In genomic region chr10:121205551-121205950, GRCm38 (mm10) we compare ENCODE assay signal across 11 mouse cellular contexts.
DNase-seq lines count a peak whose midpoint lies in the region; ATAC-seq and TF ChIP-seq lines count a peak whose summit lies in the region.
"Had no signal": no experiment of that assay in that cellular context is flagged by ENCODE, and none has a peak within 500 bp of the region (broad histone marks: within the 10 kb centered on the region; RNA-seq: fewer than 3 reads in every experiment).

No protein-coding gene starts in this region.

- H3K27me3 ChIP-seq in forebrain, embryonic 10.5 days (ENCODE audit: poor library complexity, severe bottlenecking): peaks cover 78% of the 10 kb centered on the region
- H3K27me3 ChIP-seq in forebrain, embryonic 14.5 days (replicated peaks; ENCODE audit: control insufficient read depth, insufficient read depth, low read length): peaks cover 34% of the 10 kb centered on the region
- no peaks in the 10 kb centered on the region for H3K27me3 ChIP-seq in kidney, postnatal 0 days (ENCODE audit: insufficient read depth, low read length)
- no peaks in the 10 kb centered on the region for H3K27me3 ChIP-seq in kidney, adult 2 months (replicated peaks; ENCODE audit: control insufficient read depth, insufficient read depth, low read length)
- peaks cover 46% of the 10 kb centered on the region for H3K27me3 ChIP-seq in hindbrain, embryonic 10.5 days (ENCODE audit: insufficient read depth, poor library complexity, severe bottlenecking)
- H3K27me3 ChIP-seq in limb, embryonic 15.5 days: no peaks in the 10 kb centered on the region
- H3K27me3 ChIP-seq: liver, embryonic 15.5 days had no signal

- no peaks in the 10 kb centered on the region for H3K36me3 ChIP-seq in forebrain, embryonic 10.5 days (replicated peaks)
- H3K36me3 ChIP-seq in forebrain, embryonic 14.5 days (ENCODE audit: control insufficient read depth, insufficient read depth, low read length): no peaks in the 10 kb centered on the region
- no peaks in the 10 kb centered on the region for H3K36me3 ChIP-seq in kidney, postnatal 0 days (ENCODE audit: insufficient read depth, low read length)
- H3K36me3 ChIP-seq in kidney, adult 2 months (ENCODE audit: control insufficient read depth, insufficient read depth, low read length): no peaks in the 10 kb centered on the region
- H3K36me3 ChIP-seq in hindbrain, embryonic 10.5 days: no peaks in the 10 kb centered on the region
- no peaks in the 10 kb centered on the region for H3K36me3 ChIP-seq in limb, embryonic 15.5 days
- H3K36me3 ChIP-seq: liver, embryonic 15.5 days had no signal

- H3K4me3 ChIP-seq in forebrain, embryonic 10.5 days: no peak overlapping the region
- no peak overlapping the region for H3K4me3 ChIP-seq in forebrain, embryonic 14.5 days (ENCODE audit: low read depth, low read length)
- no peak overlapping the region for H3K4me3 ChIP-seq in kidney, postnatal 0 days (replicated peaks; ENCODE audit: low read depth, low read length)
- H3K4me3 ChIP-seq in kidney, adult 2 months (ENCODE audit: insufficient read depth, low read depth, low read length): no peak overlapping the region
- H3K4me3 ChIP-seq in hindbrain, embryonic 10.5 days: no peak overlapping the region
- H3K4me3 ChIP-seq in limb, embryonic 15.5 days: no peak overlapping the region
- H3K4me3 ChIP-seq in gastrocnemius, adult 2 months: no peak overlapping the region
- H3K4me3 ChIP-seq: liver, embryonic 15.5 days had no signal

- H3K27ac ChIP-seq in forebrain, embryonic 10.5 days: 0 out of 2 replicates have a peak overlapping the region, but pooled peaks have one; percentile 71
- H3K27ac ChIP-seq in forebrain, embryonic 14.5 days (ENCODE audit: low read depth, low read length): no peak overlapping the region
- 0 out of 2 replicates have a peak overlapping the region, but pooled peaks have one; percentile 31 for H3K27ac ChIP-seq in kidney, postnatal 0 days
- H3K27ac ChIP-seq in kidney, adult 2 months (ENCODE audit: insufficient read depth, low read depth, low read length): no peak overlapping the region
- H3K27ac ChIP-seq in hindbrain, embryonic 10.5 days: peak overlapping the region; percentile 71; the same call in 1 of the 2 replicates
- peak overlapping the region; percentile 77 for H3K27ac ChIP-seq in limb, embryonic 15.5 days
- H3K27ac ChIP-seq in gastrocnemius, adult 2 months: no peak overlapping the region
- H3K27ac ChIP-seq: liver, embryonic 15.5 days had no signal

- TF ChIP-seq CTCF in kidney, postnatal 0 days (IDR thresholded peaks at IDR 0.05; ENCODE audit: low read depth): no peak
- no peak for TF ChIP-seq CTCF in kidney, adult 2 months (conservative IDR thresholded peaks at IDR 0.05; ENCODE audit: insufficient read depth, insufficient read length, low read depth, low read length)
- no peak for TF ChIP-seq CTCF in gastrocnemius, adult 2 months (IDR thresholded peaks at IDR 0.05)

- H3K4me2 ChIP-seq in forebrain, embryonic 14.5 days (ENCODE audit: low read length): no peak overlapping the region
- H3K4me2 ChIP-seq in kidney, postnatal 0 days (ENCODE audit: low read length): no peak overlapping the region
- no peak overlapping the region for H3K4me2 ChIP-seq in limb, embryonic 15.5 days
- H3K4me2 ChIP-seq: heart, embryonic 11.5 days; liver, embryonic 15.5 days had no signal

- no peak overlapping the region for H3K9ac ChIP-seq in forebrain, embryonic 14.5 days (ENCODE audit: low read length)
- H3K9ac ChIP-seq in kidney, postnatal 0 days (ENCODE audit: low read depth, low read length): no peak overlapping the region
- H3K9ac ChIP-seq in limb, embryonic 15.5 days: no peak overlapping the region
- H3K9ac ChIP-seq: liver, embryonic 15.5 days had no signal

- peaks cover 18% of the 10 kb centered on the region for H3K4me1 ChIP-seq in forebrain, embryonic 10.5 days
- peaks cover 11% of the 10 kb centered on the region for H3K4me1 ChIP-seq in forebrain, embryonic 14.5 days (ENCODE audit: control insufficient read depth, insufficient read depth, low read length)
- no peaks in the 10 kb centered on the region for H3K4me1 ChIP-seq in kidney, postnatal 0 days (replicated peaks; ENCODE audit: insufficient read depth, low read length)
- H3K4me1 ChIP-seq in kidney, adult 2 months (ENCODE audit: control insufficient read depth, insufficient read depth, low read length): no peaks in the 10 kb centered on the region; the same call in 1 of the 2 replicates
- peaks cover 18% of the 10 kb centered on the region for H3K4me1 ChIP-seq in hindbrain, embryonic 10.5 days (replicated peaks)
- H3K4me1 ChIP-seq in limb, embryonic 15.5 days: peaks cover 12% of the 10 kb centered on the region
- H3K4me1 ChIP-seq: liver, embryonic 15.5 days had no signal

- H3K9me3 ChIP-seq in forebrain, embryonic 10.5 days: no peaks in the 10 kb centered on the region
- no peaks in the 10 kb centered on the region for H3K9me3 ChIP-seq in forebrain, embryonic 14.5 days (replicated peaks; ENCODE audit: control insufficient read depth, low read length)
- no peaks in the 10 kb centered on the region for H3K9me3 ChIP-seq in kidney, postnatal 0 days (replicated peaks; ENCODE audit: low read length)
- H3K9me3 ChIP-seq in hindbrain, embryonic 10.5 days: no peaks in the 10 kb centered on the region
- no peaks in the 10 kb centered on the region for H3K9me3 ChIP-seq in limb, embryonic 15.5 days
- H3K9me3 ChIP-seq: liver, embryonic 15.5 days had no signal

- WGBS in forebrain, embryonic 10.5 days: 88% methylated on average over 11 of the region's 11 CpGs
- WGBS in forebrain, embryonic 14.5 days: 67% methylated on average over 11 of the region's 11 CpGs
- 80% methylated on average over 11 of the region's 11 CpGs for WGBS in kidney, postnatal 0 days
- WGBS in kidney, adult 2 months: 78% methylated on average over 11 of the region's 11 CpGs
- WGBS in hindbrain, embryonic 10.5 days: 81% methylated on average over 11 of the region's 11 CpGs
- WGBS in limb, embryonic 15.5 days: 73% methylated on average over 11 of the region's 11 CpGs

- TF ChIP-seq POLR2A in kidney, adult 2 months (IDR thresholded peaks at IDR 0.05; ENCODE audit: low read depth, low read length): no peak

- no peak for ATAC-seq in forebrain, embryonic 14.5 days
- ATAC-seq in kidney, postnatal 0 days (replicated peaks; ENCODE audit: low FRiP score, low read depth): no peak
- 0 out of 2 replicates have a peak, but pooled peaks have one; percentile 24 for ATAC-seq in limb, embryonic 15.5 days (ENCODE audit: insufficient number of reproducible peaks, low FRiP score, low TSS enrichment, low read depth)

- no peak for DNase-seq in forebrain, embryonic 10.5 days (ENCODE audit: extremely low spot score, low spot score)
- no peak for DNase-seq in forebrain, embryonic 14.5 days (ENCODE audit: low spot score)
- DNase-seq in kidney, postnatal 0 days (ENCODE audit: low spot score): no peak
- DNase-seq in kidney, adult 2 months: no peak
- DNase-seq in hindbrain, embryonic 10.5 days (ENCODE audit: low spot score): no peak
- no peak for DNase-seq in gastrocnemius, adult 2 months
- DNase-seq in cerebellum, adult 11-12 months: no peak
- DNase-seq: thymus, postnatal 36 days had no signal

- intact Hi-C loops in gastrocnemius, adult 2 months (cut with DNase I): no loop called here

Comparison
In these comparisons a context has a peak if more than half of its experiments do, and no peak if none do; other contexts are left out.
1. H3K27ac ChIP-seq: peak in forebrain, embryonic 10.5 days (single experiment), kidney, postnatal 0 days (single experiment), hindbrain, embryonic 10.5 days (single experiment) and limb, embryonic 15.5 days (single experiment); none in forebrain, embryonic 14.5 days (single experiment), kidney, adult 2 months (single experiment) and gastrocnemius, adult 2 months (single experiment).